Mouse (Mus musculus) cerebellum, adult 11-12 months (tissue): Measurements from ENCODE around the gene Btbd18.
A peak's percentile ranks its signal among the peaks of the same experiment; 100 is the strongest.
"Not testable (repeated sequence)": the region's sequence is repeated elsewhere in the genome, so short reads cannot be mapped to it uniquely, and the experiment has no call there.

Experiments used
- DNase-seq: peaks from one replicate; pipeline ENCODE4 v3.0.0; 2022

The Btbd18 gene

DNA sequence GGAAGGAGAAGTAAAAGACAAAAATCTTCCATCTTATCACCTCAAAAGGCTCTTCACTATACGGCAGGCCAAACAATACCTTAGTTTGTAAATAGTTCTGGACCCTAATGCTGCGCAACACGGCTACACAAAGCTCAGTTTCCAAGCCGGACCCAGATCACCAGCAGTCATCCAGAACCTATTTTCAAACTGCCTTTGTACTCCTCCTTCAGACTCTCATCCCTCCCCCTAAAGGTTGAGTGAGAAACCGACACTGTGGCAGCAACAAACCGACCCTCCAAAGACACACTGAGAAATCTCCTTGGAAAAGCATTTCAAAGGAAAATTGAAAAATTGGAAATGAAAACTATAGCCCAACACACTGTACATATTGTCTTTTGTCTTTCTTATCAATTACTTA is 10.5 kb upstream of the Btbd18 start:
- no peak for DNase-seq

GRCm38 (mm10) chr2:84649674-84650073 is 9.2 kb upstream of the Btbd18 start:
- no peak for DNase-seq

GRCm38 (mm10) chr2:84650464-84651195 is 8.2 kb upstream of the Btbd18 start, which contains the start of gene Ctnnd1:
TSS of gene Ctnnd1 (minus strand) at chr2:84650765.
- DNase-seq, result peak; percentile 91

DNA sequence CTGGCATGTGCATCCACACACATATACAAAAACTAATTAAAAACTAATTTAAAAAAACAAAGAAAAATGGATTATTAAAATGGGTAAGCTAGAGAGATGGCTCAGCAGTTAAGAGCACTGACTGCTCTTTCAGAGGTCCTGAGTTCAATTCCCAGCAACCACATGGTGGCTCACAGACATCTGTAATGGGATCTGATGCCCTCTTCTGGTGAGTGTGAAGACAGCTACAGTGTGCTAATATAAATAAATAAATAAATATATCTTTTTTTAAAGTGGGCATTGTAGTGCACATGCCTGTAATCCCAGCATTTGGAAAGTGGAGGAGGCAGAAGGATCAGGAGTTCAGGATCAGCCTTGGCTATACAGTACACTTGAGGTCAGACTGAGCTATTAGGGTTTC is 5.5 kb upstream of the Btbd18 start:
- no peak for DNase-seq

DNA sequence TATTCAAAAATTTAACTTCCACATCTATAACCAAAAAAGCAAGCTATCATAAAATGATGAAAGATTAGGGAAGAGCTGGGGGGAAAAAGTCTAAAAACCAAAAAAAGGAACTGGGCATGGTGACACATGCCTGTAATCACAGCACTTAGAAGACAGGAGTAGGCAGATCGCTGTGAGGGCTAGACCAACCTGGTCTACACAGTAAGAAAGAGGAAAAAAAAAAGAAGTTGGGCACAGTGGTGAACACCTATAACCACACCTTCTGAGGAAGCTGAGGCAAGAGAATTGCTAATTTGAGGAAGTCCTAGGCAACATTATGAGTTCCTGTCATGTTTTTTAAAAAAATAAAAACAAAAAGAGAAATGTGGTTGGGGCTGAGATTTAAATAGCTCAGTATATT is 3.0 kb upstream of the Btbd18 start:
- DNase-seq, result no peak

DNA sequence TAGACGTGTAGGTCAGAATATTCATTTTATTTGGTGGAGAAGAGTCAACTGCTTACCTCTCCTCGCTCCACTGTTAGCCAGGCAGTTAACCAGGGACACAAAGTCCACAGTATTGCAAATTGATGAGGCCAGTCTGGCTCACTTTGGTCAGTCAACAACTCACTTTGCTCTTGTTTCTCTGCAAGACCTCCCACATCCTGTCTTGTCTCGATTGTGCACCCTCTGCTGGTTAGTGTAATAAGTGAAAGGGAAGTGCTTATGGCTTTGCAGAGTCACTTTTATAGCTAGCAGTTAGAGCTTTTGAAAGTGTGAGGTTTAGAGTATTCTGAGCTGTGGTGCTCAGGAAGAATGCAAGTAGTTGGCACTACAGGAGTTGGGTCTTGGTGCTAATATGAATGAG is 1.4 kb downstream of the Btbd18 start:
- DNase-seq, result no peak

DNA sequence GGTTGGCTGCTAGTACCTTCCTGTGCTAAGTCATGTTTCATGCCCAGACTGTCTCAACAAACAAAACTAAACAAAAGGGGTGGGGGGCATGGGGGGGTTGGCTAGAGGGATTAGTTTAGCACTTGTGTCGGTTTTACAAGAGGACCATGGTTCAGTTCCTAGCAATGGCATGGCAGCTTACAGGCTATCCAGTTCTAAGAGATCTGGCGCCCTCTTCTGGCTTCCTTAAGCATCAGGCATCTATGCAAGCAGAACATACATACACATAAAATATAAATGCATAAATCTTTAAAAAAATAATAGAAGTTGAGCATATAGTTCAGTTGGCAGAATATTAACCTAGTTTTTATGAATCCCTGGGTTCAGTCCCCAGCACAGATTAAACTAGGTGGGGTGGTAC is 4.0 kb downstream of the Btbd18 start:
- no peak for DNase-seq

DNA sequence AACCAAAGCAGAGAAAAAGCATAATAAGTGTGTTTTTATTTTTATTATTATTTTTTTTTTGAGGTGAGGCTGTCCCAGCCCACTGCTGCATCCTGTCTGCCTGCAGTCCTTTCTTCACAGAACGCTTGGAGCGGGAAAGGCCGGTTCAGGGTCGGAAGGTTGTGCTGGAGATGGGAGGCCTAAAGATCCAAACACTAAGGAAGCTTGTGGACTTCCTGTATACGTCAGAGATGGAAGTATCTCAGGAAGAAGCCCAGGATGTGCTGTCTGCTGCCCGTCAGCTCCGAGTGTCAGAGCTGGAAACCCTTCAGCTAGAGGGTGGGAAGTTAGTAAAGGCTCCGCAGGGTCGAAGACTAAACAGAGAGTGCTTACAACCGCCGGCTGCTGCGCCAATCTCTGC is 7.2 kb downstream of the Btbd18 start:
- no peak for DNase-seq

- DNase-seq, result no peak
Measured at GRCm38 (mm10) chr2:84669828-84670568, 11.1 kb downstream of the Btbd18 start.

- peak; percentile 80 for DNase-seq
Measured at GRCm38 (mm10) chr2:84670569-84670933, 11.7 kb downstream of the Btbd18 start, which contains the start of gene Selenoh. TSS of gene Selenoh (minus strand) at chr2:84670770.

DNA sequence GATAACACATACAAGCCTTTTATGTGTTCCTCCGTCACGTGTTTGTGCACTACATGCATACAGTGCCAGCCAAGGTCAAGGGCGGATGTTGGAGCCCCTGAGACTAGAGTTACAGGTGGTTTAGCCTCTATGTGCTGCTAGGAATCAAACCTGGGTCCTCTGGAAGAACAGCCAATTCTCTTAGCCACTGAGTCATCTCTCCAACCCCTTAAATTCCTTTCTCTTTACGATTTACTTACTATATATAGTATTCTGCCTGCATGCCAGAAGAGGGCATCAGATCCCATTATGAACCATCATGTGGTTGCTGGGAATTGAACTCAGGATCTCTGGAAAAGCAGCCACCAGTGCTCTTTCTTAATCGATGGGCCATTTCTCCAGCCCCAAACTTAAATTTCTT is 12.7 kb downstream of the Btbd18 start:
- not testable (repeated sequence) for DNase-seq

GRCm38 (mm10) chr2:84677270-84677967 is 18.5 kb downstream of the Btbd18 start:
- DNase-seq, result no peak

DNA sequence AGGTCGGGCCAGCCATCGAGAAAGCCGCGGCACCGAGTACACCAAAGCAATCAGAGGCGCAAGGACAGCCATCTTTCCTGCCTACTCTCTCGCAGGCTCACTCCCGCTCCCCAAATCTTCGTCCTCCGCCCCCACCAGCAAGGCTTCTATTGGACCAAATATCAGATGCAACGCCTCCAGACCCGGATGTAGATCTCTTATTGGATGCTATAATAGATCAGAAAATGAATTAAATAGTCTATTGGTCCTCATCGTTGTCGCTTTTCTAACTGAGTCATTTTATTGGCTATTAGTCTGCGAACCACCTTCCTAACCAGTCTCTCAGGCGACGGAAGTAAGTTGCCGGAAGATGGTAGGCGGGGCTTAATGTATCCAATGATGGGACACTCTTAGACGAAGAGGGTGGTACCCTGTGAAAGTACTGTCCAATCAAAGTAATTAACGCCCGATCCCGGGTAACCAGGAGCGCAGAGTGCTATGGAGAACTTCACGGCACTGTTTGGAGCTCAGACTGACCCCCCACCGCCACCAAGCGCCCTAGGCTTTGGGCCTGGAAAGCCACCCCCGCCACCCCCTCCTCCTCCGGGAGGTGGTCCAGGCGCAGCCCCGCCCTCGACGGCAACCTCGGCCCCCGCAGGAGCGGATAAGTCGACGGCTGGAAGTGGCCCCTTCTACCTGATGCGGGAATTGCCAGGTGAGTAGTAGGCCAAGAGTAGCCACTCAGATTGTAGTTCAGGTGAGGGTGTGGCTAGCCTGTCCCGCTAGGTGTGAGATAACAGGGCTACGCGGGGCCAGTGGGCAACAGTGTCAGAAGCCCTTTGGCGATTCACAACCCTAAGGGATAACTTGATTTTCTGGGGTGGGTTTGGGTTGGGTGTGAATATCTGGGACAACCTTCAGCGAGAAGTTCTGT is 19.3 kb downstream of the Btbd18 start, which contains the start of the genes Gm28635 and Med19:
Gene Gm28635, minus strand, starts transcription at position 74 of the 913 bp plus-strand sequence.
Gene Med19, plus strand, starts transcription at position 435 of the 913 bp plus-strand sequence.
- DNase-seq, result peak; percentile 97

GRCm38 (mm10) chr2:84679016-84679415 is 20.1 kb downstream of the Btbd18 start, which contains the start of gene Tmx2:
TSS of gene Tmx2 (minus strand) at chr2:84679140.
- no peak for DNase-seq

DNA sequence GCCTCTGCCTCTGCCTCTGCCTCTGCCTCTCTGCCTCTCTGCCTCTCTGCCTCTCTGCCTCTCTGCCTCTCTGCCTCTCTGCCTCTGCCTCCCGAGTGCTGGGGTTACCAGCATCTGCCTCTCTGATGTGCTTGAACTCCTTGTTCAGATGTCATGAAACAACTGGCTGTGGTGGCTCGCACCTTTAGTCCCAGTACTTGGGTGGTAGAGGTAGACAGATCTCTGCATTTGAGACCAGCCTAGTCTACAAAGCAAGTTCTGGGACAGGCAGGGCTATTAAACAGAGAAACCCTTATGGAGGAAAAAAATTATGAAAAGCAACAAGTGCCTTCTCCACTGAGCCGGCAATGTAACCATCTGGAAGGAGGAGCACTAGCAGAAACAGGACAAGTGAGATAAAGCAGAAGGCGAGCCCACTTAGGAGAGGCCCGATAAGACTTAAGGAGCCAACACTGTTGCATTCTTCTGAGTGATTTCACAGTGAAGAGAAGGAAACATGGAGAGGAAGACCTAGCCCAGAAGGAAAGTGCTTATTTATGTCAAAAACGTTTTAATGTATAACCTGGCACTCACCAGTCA is 23.8 kb downstream of the Btbd18 start:
- DNase-seq, result no peak

GRCm38 (mm10) chr2:84688080-84688844 is 29.4 kb downstream of the Btbd18 start:
- no peak for DNase-seq

GRCm38 (mm10) chr2:84690050-84690449 is 31.2 kb downstream of the Btbd18 start:
- DNase-seq, result peak; percentile 57

DNA sequence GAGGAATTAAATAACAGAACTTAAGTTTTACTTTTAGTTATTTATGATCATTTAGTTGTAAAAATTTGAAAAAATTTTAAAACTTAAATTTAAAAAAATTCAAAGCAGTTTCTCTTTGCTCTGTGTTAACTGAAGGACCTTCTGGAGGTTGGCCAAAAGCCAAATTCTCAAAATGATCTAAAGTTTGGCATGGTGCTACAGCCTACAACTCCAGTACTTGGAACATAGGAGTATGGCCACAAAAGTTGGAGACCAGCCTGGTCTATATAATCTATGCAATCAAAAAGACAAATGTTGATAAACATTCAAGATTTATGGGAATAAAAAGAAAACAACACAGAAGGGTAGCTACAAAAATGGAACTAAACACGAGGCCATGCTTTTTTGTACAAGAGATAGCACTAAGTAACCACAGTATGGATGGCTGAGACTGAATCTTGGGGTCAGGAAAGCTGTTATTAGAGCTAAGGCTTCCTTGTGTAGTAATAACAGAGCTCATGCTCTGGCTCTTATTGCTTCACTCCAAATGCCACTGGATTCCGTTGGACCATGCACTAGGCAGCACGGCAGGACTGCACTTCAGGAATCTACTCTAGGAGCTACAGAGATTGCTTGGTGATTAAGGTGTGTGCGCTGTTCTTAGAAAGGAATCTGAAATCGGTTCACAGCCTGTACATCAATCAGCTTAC is 36.3 kb downstream of the Btbd18 start:
- no peak for DNase-seq

DNA sequence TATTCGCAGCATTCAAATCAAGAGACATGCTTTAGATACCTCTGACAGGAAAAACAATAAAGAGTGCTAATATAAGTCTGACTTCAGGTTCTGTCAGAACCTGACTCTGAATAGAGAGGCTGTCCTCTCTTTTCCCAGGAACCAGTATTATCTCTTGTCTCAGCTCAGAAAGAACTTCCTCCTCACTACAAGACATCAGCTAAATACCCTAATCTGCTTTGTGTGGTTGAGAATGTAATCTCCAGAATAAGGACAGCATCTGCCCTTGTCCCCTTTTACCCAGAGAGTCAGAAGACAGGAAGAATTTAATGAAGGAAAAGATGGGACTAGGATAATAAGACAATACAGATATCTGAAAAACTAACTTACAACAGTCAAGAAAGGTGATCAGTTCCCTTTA is 44.6 kb downstream of the Btbd18 start:
- no peak for DNase-seq

GRCm38 (mm10) chr2:84704329-84704728 is 45.5 kb downstream of the Btbd18 start:
- DNase-seq, result no peak

DNA sequence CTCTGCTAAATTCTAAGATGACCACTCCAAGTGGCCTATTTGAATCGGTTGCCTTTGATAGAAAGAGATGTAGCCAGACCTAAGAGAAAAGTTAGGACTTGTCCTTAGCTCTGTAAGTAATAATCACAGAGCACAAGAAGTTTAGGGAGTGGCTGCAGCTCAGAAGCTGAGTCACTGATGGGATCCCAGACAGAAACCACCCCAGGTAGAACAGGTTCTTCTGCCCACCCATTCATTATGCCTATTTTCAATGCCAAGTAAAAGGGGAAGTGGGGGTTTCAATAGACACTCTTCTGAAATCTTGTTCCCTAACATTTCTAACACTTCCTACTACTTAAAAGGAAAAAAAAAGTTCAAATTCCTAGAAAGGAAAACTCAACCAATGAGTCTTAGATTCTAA is 46.4 kb downstream of the Btbd18 start:
- no peak for DNase-seq
